Mouse (Mus musculus) limb, embryonic 14.5 days (tissue): ENCODE measurements around the gene Cks2. TPM values are rescaled to one million over a fixed set of nuclear protein-coding genes. Genes with fewer than 3 reads are reported as not detected.

ENCODE experiments used
- ATAC-seq: fragments of 200-750 bp; cut with Nextera tagmentation; 2 replicates; pipeline ENCODE4 v1.8.0; 2017; ENCODE audit warnings: low read depth, moderate number of reproducible peaks, moderate TSS enrichment; ENCODE audit not compliant: low FRiP score
- DNase-seq: peaks from one replicate; pipeline ENCODE4 v3.0.0-alpha.2; 2015; ENCODE audit warnings: low spot score
- H3K27ac ChIP-seq: fragments of 300-500 bp; sonication (generic); replicated peaks from 2 replicates; pipeline ENCODE4 v1.5.1; 2014; ENCODE audit warnings: low read depth, mild to moderate bottlenecking, low read length, moderate library complexity, mixed read lengths
- H3K27me3 ChIP-seq: fragments of 300-500 bp; sonication (generic); 2 replicates; pipeline ENCODE4 v1.6.1; 2014; ENCODE audit warnings: low read length, mixed read lengths; ENCODE audit not compliant: control insufficient read depth, insufficient read depth
- H3K36me3 ChIP-seq: fragments of 300-500 bp; sonication (generic); 2 replicates; pipeline ENCODE4 v1.6.1; 2014; ENCODE audit warnings: mild to moderate bottlenecking, low read length, moderate library complexity, mixed read lengths; ENCODE audit not compliant: control insufficient read depth, insufficient read depth
- H3K4me1 ChIP-seq: fragments of 300-500 bp; sonication (generic); 2 replicates; pipeline ENCODE4 v1.6.1; 2014; ENCODE audit warnings: antibody characterized with exemption, low read length, mixed read lengths; ENCODE audit not compliant: control insufficient read depth, insufficient read depth
- H3K4me2 ChIP-seq: fragments of 300-500 bp; sonication (generic); replicated peaks from 2 replicates; pipeline ENCODE4 v1.6.1; 2014; ENCODE audit warnings: low read depth, mild to moderate bottlenecking, low read length, moderate library complexity; ENCODE audit not compliant: severe bottlenecking
- H3K4me3 ChIP-seq: fragments of 300-500 bp; sonication (generic); replicated peaks from 2 replicates; pipeline ENCODE4 v1.5.1; 2014; ENCODE audit warnings: low read length
- H3K9ac ChIP-seq: fragments of 300-500 bp; sonication (generic); 2 replicates; pipeline ENCODE4 v1.6.1; 2014; ENCODE audit warnings: mild to moderate bottlenecking, low read depth, low read length, moderate library complexity; ENCODE audit not compliant: severe bottlenecking
- H3K9me3 ChIP-seq: fragments of 300-500 bp; sonication (generic); 2 replicates; pipeline ENCODE4 v1.6.1; 2016; ENCODE audit warnings: low read length; ENCODE audit not compliant: control insufficient read depth
- POLR2A ChIP-seq: fragments of 200-500 bp; IDR thresholded peaks from 2 replicates; pipeline ENCODE4 v1.8.0; 2012; ENCODE audit warnings: inconsistent platforms, mild to moderate bottlenecking, moderate library complexity, borderline replicate concordance; ENCODE audit not compliant: insufficient read depth, insufficient read length; ENCODE audit errors: extremely low read depth
- WGBS: fragments of 180-500 bp; shearing (Covaris S2); extraction: QIAGEN DNeasy Blood & Tissue Kit; methylation state at CpG from one replicate; pipeline ENCODE4 v1.1.7; 2014; 5-methylcytosine and 5-hydroxymethylcytosine counted together
- polyA plus RNA-seq, 2 experiments: library from polyadenylated mRNA; depleted of rRNA in 1 of 2; stranded (reverse) in 1 of 2; unstranded in 1 of 2; fragments of >200 nt; fragmentation: Nextera tagmentation in 1 of 2; extraction: Ambion mirVana in 1 of 2; gene quantifications; 2 replicates each; pipeline versions ENCODE4 v1.2.1 to v1.2.3; 2012 to 2014

Gene Cks2
- polyA plus RNA-seq, 2 experiments: 160 to 285 TPM

DNA sequence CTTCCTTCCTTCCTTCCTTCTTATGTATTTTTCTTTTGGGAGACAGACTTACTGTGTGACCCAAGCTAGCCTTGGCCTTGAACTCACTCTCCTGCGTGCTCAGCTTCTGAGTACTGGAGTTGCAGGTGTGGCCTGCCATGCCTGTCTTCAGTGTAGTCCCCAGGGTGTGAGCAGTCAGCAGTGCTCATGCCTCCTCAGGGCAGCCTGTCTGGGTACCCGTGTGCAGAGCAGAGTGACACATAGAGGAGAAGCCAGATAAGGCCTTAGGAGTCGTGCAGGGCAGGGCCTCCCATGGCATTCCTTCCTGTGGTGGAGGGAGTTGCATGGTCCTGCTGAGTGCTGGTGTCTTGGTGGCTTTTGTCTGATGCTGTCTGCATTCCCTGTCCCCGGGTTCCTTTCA, 34.3 kb downstream of the Cks2 start:
- WGBS: 94% methylated on average over 4 of the region's 4 CpGs
- no peak for DNase-seq
- H3K27me3 ChIP-seq: no peaks in the 10 kb centered on the region
- no peak overlapping the region for H3K4me3 ChIP-seq
- no peak for TF ChIP-seq POLR2A
- H3K9me3 ChIP-seq: no peaks in the 10 kb centered on the region
- ATAC-seq: no peak
- no peak overlapping the region for H3K9ac ChIP-seq
- no peaks in the 10 kb centered on the region for H3K4me1 ChIP-seq
- no peak overlapping the region for H3K4me2 ChIP-seq
- peaks cover 99% of the 10 kb centered on the region for H3K36me3 ChIP-seq
- H3K27ac ChIP-seq: no peak overlapping the region

DNA sequence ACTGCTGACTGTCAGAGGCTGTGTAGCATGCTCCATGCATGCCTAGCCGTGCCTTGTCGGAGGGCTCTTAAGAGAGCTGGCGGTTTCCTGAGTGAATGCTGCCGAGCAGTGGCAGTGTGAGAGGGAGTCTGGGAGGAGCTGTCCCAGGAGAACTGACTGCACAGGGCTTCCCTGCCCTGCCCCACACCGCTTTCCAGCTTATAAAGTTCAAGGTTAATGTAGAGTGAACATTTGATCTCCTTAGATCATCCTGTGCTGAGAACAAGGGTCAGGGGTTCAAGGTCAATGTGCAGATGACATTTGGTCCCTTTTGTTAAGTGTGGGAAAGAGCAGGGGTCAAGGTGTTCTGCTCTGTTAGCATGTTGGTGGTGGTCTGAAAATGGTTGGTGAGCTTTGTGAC, 36.0 kb downstream of the Cks2 start:
- Histone ChIP-seq H3K27ac (no peak overlapping the region), H3K36me3 (peaks cover 98% of the 10 kb centered on the region), H3K9ac (no peak overlapping the region), H3K9me3 (no peaks in the 10 kb centered on the region), H3K4me2 (no peak overlapping the region), H3K27me3 (no peaks in the 10 kb centered on the region), H3K4me1 (no peaks in the 10 kb centered on the region), H3K4me3 (no peak overlapping the region)
- DNase-seq (no peak), ATAC-seq (no peak)
- no peak for TF ChIP-seq POLR2A
- WGBS: 81% methylated on average over 5 of the region's 5 CpGs

DNA sequence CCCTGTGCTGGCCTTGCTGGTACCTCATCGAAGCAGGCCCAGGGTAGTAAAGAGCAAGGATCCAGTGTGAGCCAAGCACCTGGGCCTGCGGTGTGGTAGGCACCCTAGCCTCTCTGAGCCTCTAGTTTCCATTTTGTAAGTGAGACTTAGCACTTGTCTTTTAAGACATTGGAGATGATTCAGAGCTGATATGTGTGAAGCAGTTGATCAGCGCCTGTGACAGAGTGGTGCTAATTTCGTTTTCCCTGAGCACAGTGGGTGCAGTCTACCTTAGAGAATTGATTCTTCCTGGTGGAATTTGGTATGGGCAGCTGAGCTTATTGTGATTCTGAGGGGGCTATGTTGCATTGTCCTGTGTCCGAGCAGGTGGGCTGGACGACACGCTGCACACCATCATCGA, 36.6 kb downstream of the Cks2 start:
- Histone ChIP-seq H3K27ac (no peak overlapping the region), H3K4me2 (no peak overlapping the region), H3K4me3 (no peak overlapping the region), H3K36me3 (peaks cover 96% of the 10 kb centered on the region), H3K4me1 (no peaks in the 10 kb centered on the region), H3K9me3 (no peaks in the 10 kb centered on the region), H3K9ac (no peak overlapping the region), H3K27me3 (no peaks in the 10 kb centered on the region)
- TF ChIP-seq POLR2A: no peak
- WGBS: 95% methylated on average over 8 of the region's 8 CpGs
- ATAC-seq: no peak
- DNase-seq: no peak

DNA sequence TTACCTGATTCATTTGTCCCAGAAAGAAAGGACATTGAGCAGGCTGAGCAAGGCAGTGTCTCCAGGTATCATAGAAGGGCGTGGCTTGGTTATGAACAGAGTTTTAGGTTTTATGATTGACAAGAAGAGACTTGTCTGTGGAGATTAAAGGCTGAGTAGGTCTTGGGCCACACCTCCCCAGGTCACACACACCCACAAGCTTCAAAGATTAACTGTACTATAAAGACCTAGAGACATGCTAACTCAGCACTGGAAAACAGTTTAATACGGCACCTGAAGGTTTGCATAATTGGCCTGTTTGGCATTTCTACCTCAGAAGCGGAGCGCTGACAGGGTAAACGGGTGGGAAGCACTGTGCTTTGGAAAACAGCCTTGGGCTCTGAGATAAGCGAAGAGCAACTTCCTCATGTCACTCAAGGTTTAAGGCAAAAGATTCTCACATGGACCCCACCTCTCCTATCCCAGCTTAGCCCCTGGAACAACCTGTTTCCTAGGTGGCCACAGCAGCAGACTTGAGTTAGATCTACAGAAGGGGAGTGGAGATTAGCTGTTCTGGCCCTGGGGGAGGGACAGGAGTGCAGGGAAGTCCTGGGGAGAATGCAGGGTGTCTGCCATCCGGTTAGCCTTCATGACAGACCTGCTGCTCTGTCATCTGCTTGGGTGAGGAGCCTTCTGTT, 40.4 kb downstream of the Cks2 start:
- H3K36me3 ChIP-seq: peaks cover 75% of the 10 kb centered on the region
- no peaks in the 10 kb centered on the region for H3K4me1 ChIP-seq
- no peak overlapping the region for H3K4me2 ChIP-seq
- WGBS: 79% methylated on average over 7 of the region's 7 CpGs
- H3K27ac ChIP-seq: no peak overlapping the region
- no peaks in the 10 kb centered on the region for H3K9me3 ChIP-seq
- H3K27me3 ChIP-seq: no peaks in the 10 kb centered on the region
- no peak overlapping the region for H3K4me3 ChIP-seq
- no peak for TF ChIP-seq POLR2A
- H3K9ac ChIP-seq: no peak overlapping the region
- no peak for ATAC-seq
- no peak for DNase-seq

DNA sequence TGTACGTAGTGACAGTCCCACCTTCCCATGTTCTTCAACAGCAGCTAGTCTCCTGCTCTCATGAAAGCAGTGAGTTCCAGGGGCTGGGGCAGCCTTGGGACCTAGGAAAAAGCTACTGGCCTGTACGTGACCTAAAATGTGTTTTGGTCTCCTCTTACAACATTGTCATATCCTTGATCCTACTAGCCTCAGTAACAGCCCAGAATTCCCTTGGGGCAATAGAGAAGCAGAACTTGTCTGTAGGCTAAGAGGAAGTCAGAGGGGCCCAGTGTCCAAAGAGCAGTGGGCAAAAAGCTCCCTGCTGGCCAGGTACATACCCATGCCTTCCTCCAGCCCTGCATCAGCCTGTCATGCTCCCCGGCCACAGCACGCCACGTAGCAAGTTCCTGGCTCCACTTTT, 41.9 kb downstream of the Cks2 start:
- Histone ChIP-seq H3K4me1 (no peaks in the 10 kb centered on the region), H3K4me3 (no peak overlapping the region), H3K27ac (no peak overlapping the region), H3K27me3 (no peaks in the 10 kb centered on the region), H3K4me2 (no peak overlapping the region), H3K9ac (no peak overlapping the region), H3K36me3 (peaks cover 62% of the 10 kb centered on the region), H3K9me3 (no peaks in the 10 kb centered on the region)
- 93% methylated on average over 5 of the region's 5 CpGs for WGBS
- DNase-seq (no peak), ATAC-seq (no peak)
- no peak for TF ChIP-seq POLR2A
